Mouse (Mus musculus) adrenal gland, postnatal 25 days (tissue): Measurements from ENCODE around the gene 4930402H24Rik. TPM values are rescaled to one million over a fixed set of nuclear protein-coding genes. Genes with fewer than 3 reads are reported as not detected.

Experiments
- DNase-seq: peaks from one replicate; pipeline ENCODE4 v3.0.0; 2021; ENCODE audit warnings: mixed read lengths
- long read RNA-seq: library from polyadenylated mRNA; stranded (forward); transcript quantifications from one replicate; pipeline ENCODE4 v2.0.0, GENCODE M21; 2021
- total RNA-seq: library from RNA; stranded (reverse); gene quantifications from 2 replicates; pipeline ENCODE4 v1.2.3, GENCODE M21; 2021

4930402H24Rik gene
- total RNA-seq: 29.6 and 38.9 TPM in 2 replicates
- long read RNA-seq, full-length matches to known transcripts: 5 of 19 reads
- long read RNA-seq, partial matches to known transcripts: 5 of 19 reads
- long read RNA-seq, other reads (novel, unspliced or antisense): 9 of 19 reads

DNA sequence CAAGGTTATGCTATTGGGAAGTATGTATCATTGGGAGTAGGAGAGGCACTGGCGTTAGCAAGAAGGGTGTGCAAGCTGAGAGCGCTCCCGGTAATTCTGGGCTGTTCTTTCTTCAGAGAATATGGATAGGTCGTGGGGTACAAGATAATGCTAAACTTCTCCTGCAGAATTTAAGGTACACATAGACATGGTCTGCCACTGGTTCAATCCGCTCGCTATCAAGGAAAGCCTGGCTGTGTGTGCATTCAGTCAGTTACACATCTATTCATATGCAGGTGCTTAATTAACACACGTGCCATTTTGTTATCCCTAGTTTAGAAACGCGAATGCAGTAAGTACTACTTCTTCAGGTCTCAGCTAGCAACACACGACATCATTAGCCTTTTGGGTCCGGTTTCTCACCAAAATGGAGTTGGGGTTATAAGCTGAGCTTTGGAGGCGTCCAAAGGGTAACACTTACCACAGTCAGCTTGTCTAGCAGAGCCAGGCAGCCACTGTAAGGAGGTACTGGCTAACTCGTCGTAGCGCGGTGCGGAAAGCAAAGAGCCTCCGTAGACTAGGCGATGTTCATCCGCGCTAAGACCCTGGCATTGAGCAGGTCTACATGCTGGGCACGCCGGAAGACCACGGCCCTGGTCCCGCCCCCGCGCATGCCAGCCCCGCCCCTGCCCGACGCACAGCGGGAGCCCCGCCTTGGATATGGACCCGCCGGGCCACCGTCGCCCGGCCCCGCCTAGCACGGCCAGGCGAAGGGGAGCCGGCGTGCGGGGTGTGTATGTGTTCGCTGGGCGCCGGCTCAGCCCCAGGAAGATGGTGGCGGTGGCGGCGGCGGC is at the start of gene 4930402H24Rik, which contains the start of gene Atrn:
Gene 4930402H24Rik (minus strand): TSS at position 656 of the 833 bp plus-strand sequence.
Gene Atrn (plus strand): TSS at position 745 of the 833 bp plus-strand sequence.
- DNase-seq: peak; percentile 96

DNA sequence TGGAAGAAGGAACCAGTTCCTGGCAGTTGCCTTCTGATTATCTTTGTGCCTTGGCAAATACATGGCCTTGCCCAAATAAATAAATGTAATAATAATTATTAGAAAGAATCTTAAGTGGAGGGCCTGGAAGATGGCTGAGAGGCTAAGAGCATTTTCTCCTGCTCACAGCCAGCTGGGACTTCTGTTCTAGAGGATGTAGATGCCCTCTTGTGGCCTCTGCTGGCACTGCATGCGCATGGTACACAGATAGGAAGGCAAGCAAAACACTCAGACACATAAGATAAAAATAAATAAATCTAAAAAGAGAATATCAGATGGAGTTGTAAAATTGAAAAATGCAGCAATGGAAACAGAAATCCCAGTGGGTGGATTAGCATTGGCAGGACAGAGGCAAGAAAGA is 44.3 kb upstream of the 4930402H24Rik start:
- DNase-seq: peak; percentile 85

- DNase-seq: no peak
Measured at GRCm38 (mm10) chr2:130949781-130950180, 43.6 kb upstream of the 4930402H24Rik start.

GRCm38 (mm10) chr2:130932865-130933264 is 26.7 kb upstream of the 4930402H24Rik start:
- peak; percentile 20 for DNase-seq

DNA sequence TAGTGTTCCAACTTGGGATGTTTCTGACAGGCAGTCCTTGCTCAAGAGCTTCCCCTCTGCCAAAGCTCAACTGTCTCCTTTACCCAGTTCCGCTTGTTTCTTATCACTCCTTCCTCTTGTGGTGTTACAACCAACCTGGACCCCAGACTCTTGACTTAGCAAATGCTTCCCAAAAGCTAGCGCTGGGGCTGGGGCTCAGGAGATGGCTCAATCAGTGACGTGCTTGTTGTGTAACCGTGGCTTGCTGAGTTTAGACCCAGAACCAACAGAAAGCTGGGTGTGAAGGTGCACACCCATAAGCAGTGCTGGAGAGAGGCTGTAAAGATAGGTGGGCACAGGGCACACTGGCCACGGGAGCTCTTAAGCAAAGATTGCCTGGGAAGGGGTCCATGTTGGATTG is 23.8 kb upstream of the 4930402H24Rik start:
- no peak for DNase-seq

DNA sequence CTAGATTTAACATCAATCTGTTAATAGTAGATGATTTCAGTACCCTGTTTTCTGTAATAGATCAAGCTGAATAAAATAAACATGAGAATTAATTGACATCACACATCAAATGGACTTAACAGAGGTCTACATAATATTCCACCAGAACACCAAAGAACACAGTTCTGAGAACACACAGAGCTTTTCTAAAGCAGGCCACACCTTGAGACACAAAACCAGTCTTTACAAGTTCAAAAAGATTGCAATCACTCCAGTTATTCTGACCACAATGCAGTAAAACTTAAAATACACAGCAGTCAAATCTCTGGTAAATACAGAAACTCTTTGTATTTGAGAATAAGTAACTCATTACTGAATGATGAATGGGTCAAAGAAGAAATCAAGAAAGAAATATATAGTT is 22.3 kb upstream of the 4930402H24Rik start:
- no peak for DNase-seq

GRCm38 (mm10) chr2:130928031-130928430 is 21.8 kb upstream of the 4930402H24Rik start:
- no peak for DNase-seq

DNA sequence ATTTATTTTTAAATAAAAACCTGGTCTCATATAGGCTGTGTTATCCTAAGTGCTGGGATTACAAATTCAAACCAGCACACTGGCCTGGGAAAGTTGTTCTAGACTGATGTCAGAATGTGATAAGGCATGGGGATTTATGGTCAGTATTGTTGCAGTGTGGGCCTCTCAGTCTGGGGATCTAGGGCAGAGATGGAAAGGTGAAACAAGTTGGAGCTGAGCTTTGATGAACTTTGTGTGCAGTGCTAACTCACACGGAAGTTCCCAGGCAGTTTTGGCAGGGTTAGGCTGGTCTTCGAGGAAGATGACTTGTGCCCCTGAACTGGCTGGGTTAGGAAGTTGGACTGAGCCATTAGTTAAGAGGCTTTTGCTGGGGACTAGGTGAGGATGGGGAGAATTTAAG is 18.7 kb upstream of the 4930402H24Rik start:
- no peak for DNase-seq

- no peak for DNase-seq
Measured at GRCm38 (mm10) chr2:130919062-130919593, 12.9 kb upstream of the 4930402H24Rik start.

- DNase-seq: no peak
Measured at GRCm38 (mm10) chr2:130917686-130918085, 11.5 kb upstream of the 4930402H24Rik start.

DNA sequence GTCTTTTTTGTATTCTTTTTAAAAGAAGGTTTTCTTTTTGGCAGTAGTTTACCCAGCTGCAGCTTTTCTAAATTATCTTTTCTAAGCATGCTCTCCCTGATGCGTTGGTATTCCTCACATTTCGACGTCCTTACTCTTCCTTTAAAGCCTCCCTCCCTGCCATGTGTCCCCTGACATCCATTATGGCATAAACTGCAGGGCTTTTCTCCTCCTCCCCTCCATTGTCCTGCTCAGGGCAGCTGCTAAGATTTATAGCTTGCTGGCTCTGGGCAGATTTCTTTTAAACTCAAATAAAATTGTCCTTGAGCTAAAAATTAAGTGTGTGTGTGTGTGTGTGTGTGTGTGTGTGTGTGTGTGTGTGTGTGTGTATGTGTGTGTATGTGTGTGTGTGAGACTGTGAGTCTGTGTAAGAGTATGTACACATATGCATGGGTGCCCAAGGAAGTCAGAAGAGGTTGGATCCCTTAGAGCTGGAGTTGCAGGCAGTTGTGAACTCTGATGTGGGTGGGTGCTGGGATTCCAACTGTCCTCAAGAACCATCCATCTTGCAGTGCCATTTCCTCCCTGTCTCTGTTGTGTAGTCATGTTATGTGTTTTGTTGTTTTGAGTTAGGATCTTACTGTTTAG is 10.4 kb upstream of the 4930402H24Rik start:
- DNase-seq: peak; percentile 5

GRCm38 (mm10) chr2:130914873-130915272 is 8.7 kb upstream of the 4930402H24Rik start:
- DNase-seq: no peak

- DNase-seq: no peak
Measured at GRCm38 (mm10) chr2:130911691-130912090, 5.5 kb upstream of the 4930402H24Rik start.

DNA sequence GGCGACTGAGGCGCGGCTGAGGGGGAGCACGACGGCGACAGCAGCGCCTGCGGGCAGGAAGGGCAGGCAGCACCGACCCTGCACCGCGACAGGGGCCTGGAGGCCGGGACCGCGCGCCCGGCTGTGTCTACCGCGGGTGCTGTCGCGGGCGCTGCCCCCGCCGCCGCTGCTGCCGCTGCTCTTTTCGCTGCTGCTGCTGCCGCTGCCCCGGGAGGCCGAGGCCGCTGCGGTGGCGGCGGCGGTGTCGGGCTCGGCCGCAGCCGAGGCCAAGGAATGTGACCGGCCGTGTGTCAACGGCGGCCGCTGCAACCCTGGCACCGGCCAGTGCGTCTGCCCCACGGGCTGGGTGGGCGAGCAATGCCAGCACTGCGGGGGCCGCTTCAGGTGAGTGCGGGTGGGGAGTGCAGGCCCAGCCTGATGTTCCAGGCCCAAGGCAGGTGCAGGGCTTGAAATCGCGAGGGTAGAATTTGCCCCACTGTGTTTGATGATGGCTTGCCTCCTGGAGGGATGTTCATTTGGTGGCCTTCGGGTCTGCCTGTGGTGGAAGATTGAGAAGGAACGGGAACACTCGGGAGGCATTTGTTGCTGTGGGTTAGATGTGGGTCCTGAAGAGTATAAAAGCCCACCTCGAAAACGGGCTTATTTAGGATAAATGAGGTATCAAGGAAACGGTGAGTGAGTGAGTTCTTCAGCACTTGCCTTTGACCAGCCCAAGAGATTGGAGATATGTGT is 544 bp upstream of the 4930402H24Rik start:
- no peak for DNase-seq

DNA sequence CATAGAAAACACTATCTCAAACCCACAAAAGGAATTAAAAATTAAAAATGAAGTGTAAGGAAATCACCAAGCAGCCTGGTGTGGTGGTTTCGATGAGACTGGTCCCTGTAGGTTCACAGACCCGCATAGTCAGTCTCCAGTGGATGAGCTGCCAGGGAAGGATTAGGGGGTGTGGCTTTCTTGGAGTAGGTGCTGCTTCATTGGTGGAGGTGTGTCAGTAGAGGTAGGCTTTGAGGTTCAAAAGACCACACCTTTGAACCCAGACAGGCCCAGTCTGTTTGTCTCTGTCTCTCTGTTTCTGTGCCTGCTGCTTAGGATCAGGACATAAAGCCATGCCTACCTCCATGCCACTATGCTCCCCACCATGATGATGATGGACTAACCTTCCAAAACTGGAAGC is 7.4 kb downstream of the 4930402H24Rik start:
- no peak for DNase-seq

GRCm38 (mm10) chr2:130897856-130898255 is 8.3 kb downstream of the 4930402H24Rik start:
- DNase-seq: no peak

GRCm38 (mm10) chr2:130896944-130897343 is 9.3 kb downstream of the 4930402H24Rik start:
- no peak for DNase-seq

DNA sequence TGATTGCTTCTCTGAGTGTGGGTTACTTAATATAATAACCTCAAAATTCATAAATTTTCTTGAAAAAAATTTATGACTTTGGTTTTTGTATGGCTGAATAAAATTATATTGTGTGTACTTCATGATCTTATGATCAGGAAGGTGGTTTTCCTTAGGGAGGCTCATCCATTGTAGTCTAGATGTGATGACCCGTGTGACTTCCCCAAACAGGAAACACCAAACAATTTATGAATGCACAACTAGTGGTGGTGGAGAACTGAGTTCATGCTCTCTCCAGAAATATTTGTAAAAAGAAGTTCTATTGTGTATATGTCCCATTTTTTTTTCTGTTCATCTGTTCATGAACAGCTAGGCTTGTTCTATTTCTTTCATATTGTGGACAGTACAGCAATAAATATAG is 18.8 kb downstream of the 4930402H24Rik start:
- no peak for DNase-seq

DNA sequence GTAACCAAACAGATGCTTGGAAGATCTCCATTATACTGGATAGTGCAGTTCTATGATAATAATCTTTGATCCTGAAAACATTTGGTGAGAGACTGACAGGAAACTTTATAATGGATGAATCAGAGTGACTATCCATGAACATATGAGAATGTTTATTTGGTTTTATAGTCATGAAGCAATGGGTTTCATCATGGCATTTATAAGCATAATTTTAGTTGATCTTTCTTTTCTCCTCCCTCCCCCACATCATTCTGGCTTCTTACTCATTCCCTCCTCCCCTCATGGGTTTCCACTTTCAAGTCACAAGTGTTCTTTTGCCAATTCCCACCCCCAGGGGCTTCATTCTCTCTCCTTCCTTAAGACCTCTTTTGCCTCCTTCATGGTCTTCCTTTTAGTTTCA is 19.2 kb downstream of the 4930402H24Rik start:
- DNase-seq: no peak

GRCm38 (mm10) chr2:130877376-130877775 is 28.8 kb downstream of the 4930402H24Rik start:
- no peak for DNase-seq

DNA sequence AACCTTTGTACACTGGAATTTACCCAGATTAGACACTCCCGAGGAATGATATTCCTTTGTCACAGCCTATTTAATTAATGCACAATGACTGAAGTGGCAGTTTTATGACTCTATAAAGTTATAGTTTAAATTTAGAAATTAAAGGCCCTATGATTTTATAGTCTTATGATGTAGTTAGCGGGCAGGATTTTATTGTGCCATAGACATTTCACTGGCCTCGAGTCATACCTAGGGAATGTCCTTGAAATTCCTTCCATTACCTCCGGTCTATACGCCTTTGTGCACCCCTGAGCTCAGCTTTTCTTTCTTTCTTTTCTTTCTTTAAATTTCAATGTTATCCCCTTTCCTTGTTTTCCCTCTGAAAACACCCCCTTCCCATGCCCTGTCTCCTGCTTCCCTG is 35.3 kb downstream of the 4930402H24Rik start:
- DNase-seq: no peak

- no peak for DNase-seq
Measured at GRCm38 (mm10) chr2:130862091-130862490, 44.1 kb downstream of the 4930402H24Rik start.
